Mouse (Mus musculus) hematopoietic multipotent progenitor cell, adult 10-12 weeks (in vitro differentiated cells): ENCODE data around the gene Adgrd1. TPM values are rescaled to one million over a fixed set of nuclear protein-coding genes. Genes with fewer than 3 reads are reported as not detected.

Experiments
- polyA plus RNA-seq: library from polyadenylated mRNA; stranded (reverse); fragments of >175 nt; gene quantifications from 2 replicates; pipeline ENCODE4 v1.2.3, GENCODE M21; 2012; ENCODE audit warnings: low replicate concordance

The Adgrd1 gene
- 0.04 and 0.09 TPM in 2 replicates for polyA plus RNA-seq

DNA sequence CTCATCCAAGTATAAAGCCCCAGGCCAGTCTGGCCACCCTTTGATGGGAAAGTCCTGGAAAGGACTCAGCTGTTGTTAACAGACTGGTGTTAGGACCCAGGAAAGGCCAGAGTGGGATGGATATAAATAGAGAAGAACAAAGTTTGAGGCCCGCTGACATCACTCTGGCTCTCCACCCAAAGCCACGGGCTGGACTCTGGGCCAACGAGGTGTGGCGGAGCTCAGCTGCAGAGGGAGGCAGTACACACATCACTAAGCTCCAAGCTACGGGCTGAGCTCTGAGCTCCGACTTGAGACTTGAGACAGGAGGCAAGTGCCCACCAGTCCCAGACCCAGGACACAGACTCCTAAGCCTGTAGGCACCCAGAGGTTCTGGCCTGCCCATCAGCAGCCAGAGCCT is at the start of gene Adgrd1:
Gene Adgrd1, plus strand, starts transcription at position 240 of the 400 bp plus-strand sequence.

Other genes starting within 250 kb of the Adgrd1 start
- 0.03 and 0.05 TPM in 2 replicates for gene Rimbp2, start 143.3 kb upstream of the Adgrd1 start, polyA plus RNA-seq
- gene Stx2, start 88.2 kb upstream of the Adgrd1 start, polyA plus RNA-seq = 5.7 and 20.0 TPM in 2 replicates
- 1,230 and 1,998 TPM in 2 replicates for gene Ran, start 76.7 kb upstream of the Adgrd1 start, polyA plus RNA-seq